Mouse (Mus musculus) lung, adult 2 months (tissue): Measurements from ENCODE around the gene B3gnt2. TPM values are rescaled to one million over a fixed set of nuclear protein-coding genes. Genes with fewer than 3 reads are reported as not detected.

Source experiments
- DNase-seq: peaks from one replicate; pipeline ENCODE4 v3.0.0; 2022
- H3K4me1 ChIP-seq: fragments of 200-500 bp; 2 replicates; pipeline ENCODE4 v1.6.1; 2011; ENCODE audit warnings: low read length; ENCODE audit not compliant: control insufficient read depth, insufficient read depth
- H3K4me3 ChIP-seq: fragments of 200-500 bp; replicated peaks from 2 replicates; pipeline ENCODE3; 2011; ENCODE audit warnings: low read depth, mild to moderate bottlenecking, control low read depth, low read length; ENCODE audit errors: extremely low read depth
- CTCF ChIP-seq: fragments of 200-500 bp; IDR thresholded peaks from 2 replicates; pipeline ENCODE4 v1.5.1; 2011; ENCODE audit warnings: mild to moderate bottlenecking, low read length, control low read depth; ENCODE audit not compliant: insufficient read depth
- POLR2A ChIP-seq: fragments of 200-500 bp; IDR thresholded peaks from 2 replicates; pipeline ENCODE4 v1.6.1; 2011; ENCODE audit warnings: low read depth, mild to moderate bottlenecking, control low read depth, low read length, borderline replicate concordance; ENCODE audit errors: extremely low read depth
- WGBS: fragments of 180-500 bp; shearing (Covaris S2); methylation state at CpG from one replicate; pipeline ENCODE4 v1.1.7; 2018; 5-methylcytosine and 5-hydroxymethylcytosine counted together
- polyA plus RNA-seq: library from polyadenylated mRNA; depleted of rRNA; stranded (reverse); fragments of >200 nt; gene quantifications from 2 replicates; pipeline ENCODE4 v1.2.3, GENCODE M21; 2012

The B3gnt2 gene
- polyA plus RNA-seq, 1 experiment, result 18.6 TPM

GRCm38 (mm10) chr11:22850077-22850476, 10.7 kb downstream of the B3gnt2 start:
- H3K4me1 ChIP-seq, result peaks cover 63% of the 10 kb centered on the region
- TF ChIP-seq POLR2A (no peak), CTCF (no peak)
- 34% methylated on average over 4 of the region's 4 CpGs for WGBS
- no peak for DNase-seq
- H3K4me3 ChIP-seq, result no peak overlapping the region

- Histone ChIP-seq H3K4me3 (no peak overlapping the region), H3K4me1 (peaks cover 62% of the 10 kb centered on the region)
- DNase-seq, result no peak
- WGBS, result 56% methylated on average over 5 of the region's 5 CpGs
- TF ChIP-seq CTCF (no peak), POLR2A (no peak)
These were observed 12.0 kb downstream of the B3gnt2 start for GRCm38 (mm10) chr11:22848649-22849195.

GRCm38 (mm10) chr11:22847732-22848648, 12.8 kb downstream of the B3gnt2 start:
- TF ChIP-seq POLR2A (no peak), CTCF (no peak)
- Histone ChIP-seq H3K4me1 (peaks cover 63% of the 10 kb centered on the region), H3K4me3 (no peak overlapping the region)
- no peak for DNase-seq
- WGBS, result 27% methylated on average over 8 of the region's 8 CpGs

- DNase-seq, result no peak
- WGBS, result 61% methylated on average over 8 of the region's 8 CpGs
These were observed 13.6 kb downstream of the B3gnt2 start for GRCm38 (mm10) chr11:22846960-22847731.

GRCm38 (mm10) chr11:22846093-22846835, 14.5 kb downstream of the B3gnt2 start:
- H3K4me1 ChIP-seq, result peaks cover 61% of the 10 kb centered on the region
- no peak overlapping the region for H3K4me3 ChIP-seq
- no peak for DNase-seq
- TF ChIP-seq CTCF (no peak), POLR2A (no peak)
- 42% methylated on average over 6 of the region's 6 CpGs for WGBS

More at GRCm38 (mm10) chr11:22846960-22847731, 13.6 kb downstream of the B3gnt2 start:
- TF ChIP-seq POLR2A (no peak), CTCF (no peak)
- Histone ChIP-seq H3K4me1 (peaks cover 64% of the 10 kb centered on the region), H3K4me3 (no peak overlapping the region)

- peaks cover 58% of the 10 kb centered on the region for H3K4me1 ChIP-seq
- 49% methylated on average over 4 of the region's 4 CpGs for WGBS
- DNase-seq, result no peak
- TF ChIP-seq POLR2A (no peak), CTCF (no peak)
- H3K4me3 ChIP-seq, result no peak overlapping the region
These were observed 15.7 kb downstream of the B3gnt2 start for GRCm38 (mm10) chr11:22844754-22845718.

- no peak for DNase-seq
- Histone ChIP-seq H3K4me1 (peaks cover 36% of the 10 kb centered on the region), H3K4me3 (no peak overlapping the region)
- 56% methylated on average over 3 of the region's 3 CpGs for WGBS
- TF ChIP-seq CTCF, result no peak
- TF ChIP-seq POLR2A, result no peak
These were observed 21.3 kb downstream of the B3gnt2 start for GRCm38 (mm10) chr11:22839456-22839855.

GRCm38 (mm10) chr11:22838361-22838760, 22.4 kb downstream of the B3gnt2 start:
- Histone ChIP-seq H3K4me3 (no peak overlapping the region), H3K4me1 (peaks cover 27% of the 10 kb centered on the region)
- DNase-seq, result no peak
- WGBS, result 53% methylated on average over 1 of the region's 1 CpGs
- no peak for TF ChIP-seq CTCF
- TF ChIP-seq POLR2A, result no peak
